Mouse (Mus musculus) retina, embryonic 14.5 days (tissue): ENCODE measurements at regions not wholly inside any gene's neighbourhood (a gene's known extent, or its start where the extent isn't known, plus 50 kb on each side); places are given as distances from the start of the nearest gene placed in this dataset.
"Not testable (repeated sequence)": the region's sequence is repeated elsewhere in the genome, so short reads cannot be mapped to it uniquely, and the experiment has no call there.

ENCODE experiments used
- DNase-seq: peaks from one replicate; pipeline ENCODE4 v3.0.0-alpha.2; 2015; ENCODE audit warnings: low spot score

- DNase-seq, result no peak
Measured at GRCm38 (mm10) chr3:60804711-60805293, 197.8 kb upstream of the P2ry1 start.

GRCm38 (mm10) chr3:60811924-60812323 lies 190.7 kb upstream of the P2ry1 start:
- no peak for DNase-seq

GRCm38 (mm10) chr3:60813485-60813884 lies 189.1 kb upstream of the P2ry1 start:
- no peak for DNase-seq

GRCm38 (mm10) chr3:60819684-60820281 lies 182.8 kb upstream of the P2ry1 start:
- no peak for DNase-seq

- DNase-seq, result no peak
Measured at GRCm38 (mm10) chr3:60821463-60821862, 181.1 kb upstream of the P2ry1 start.

- no peak for DNase-seq
Measured at GRCm38 (mm10) chr3:60826759-60827158, 175.8 kb upstream of the P2ry1 start.

GRCm38 (mm10) chr3:60832385-60832784 lies 170.2 kb upstream of the P2ry1 start:
- no peak for DNase-seq

- no peak for DNase-seq
Measured at GRCm38 (mm10) chr3:60841895-60842294, 160.7 kb upstream of the P2ry1 start.

GRCm38 (mm10) chr3:60845293-60845692 lies 157.3 kb upstream of the P2ry1 start:
- DNase-seq, result no peak

GRCm38 (mm10) chr3:60848437-60848836 lies 154.2 kb upstream of the P2ry1 start:
- DNase-seq, result no peak

- no peak for DNase-seq
Measured at GRCm38 (mm10) chr3:60853773-60854172, 148.8 kb upstream of the P2ry1 start.

GRCm38 (mm10) chr3:60855734-60856133 lies 146.9 kb upstream of the P2ry1 start:
- DNase-seq, result no peak

- no peak for DNase-seq
Measured at GRCm38 (mm10) chr3:60858474-60859118, 144.0 kb upstream of the P2ry1 start.

GRCm38 (mm10) chr3:60859119-60859515 lies 143.5 kb upstream of the P2ry1 start:
- DNase-seq, result no peak

GRCm38 (mm10) chr3:60876858-60877257 lies 125.7 kb upstream of the P2ry1 start:
- not testable (repeated sequence) for DNase-seq

GRCm38 (mm10) chr3:60878880-60879279 lies 123.7 kb upstream of the P2ry1 start:
- DNase-seq, result no peak

- DNase-seq, result no peak
Measured at GRCm38 (mm10) chr3:60884027-60884426, 118.6 kb upstream of the P2ry1 start.

GRCm38 (mm10) chr3:60889191-60889861 lies 113.3 kb upstream of the P2ry1 start:
- no peak for DNase-seq

- no peak for DNase-seq
Measured at GRCm38 (mm10) chr3:60897628-60898269, 104.8 kb upstream of the P2ry1 start.

- DNase-seq, result no peak
Measured at GRCm38 (mm10) chr3:60898720-60899119, 103.9 kb upstream of the P2ry1 start.

- DNase-seq, result no peak
Measured at GRCm38 (mm10) chr3:60901571-60901970, 101.0 kb upstream of the P2ry1 start.

- no peak for DNase-seq
Measured at GRCm38 (mm10) chr3:60916411-60916810, 86.2 kb upstream of the P2ry1 start.

GRCm38 (mm10) chr3:60917271-60917670 lies 85.3 kb upstream of the P2ry1 start:
- DNase-seq, result no peak
